8 mouse cellular contexts compared by ENCODE assay signal in genomic region chr3:95135433-95136052, GRCm38 (mm10). TPM values are rescaled to one million over a fixed set of nuclear protein-coding genes. Genes with fewer than 3 reads are reported as not detected.
A peak's percentile ranks its signal among the peaks of the same experiment; 100 is the strongest.
DNase-seq lines count a peak whose midpoint lies in the region; ATAC-seq and TF ChIP-seq lines count a peak whose summit lies in the region.

No protein-coding gene starts in this region.

- ATAC-seq in CD4-positive, CD25-positive, alpha-beta regulatory T cell, adult 4 months, result peak; percentile 76
- ATAC-seq in hindbrain, embryonic 11.5 days (ENCODE audit: low FRiP score), result no peak

- H3K9ac ChIP-seq in hindbrain, embryonic 11.5 days (ENCODE audit: low read depth, low read length), result no peak overlapping the region

- TF ChIP-seq POLR2A in cerebellum, adult 2 months (IDR thresholded peaks at IDR 0.05; ENCODE audit: borderline replicate concordance, insufficient read depth, low read length), result no peak

- H3K9me3 ChIP-seq in hindbrain, embryonic 11.5 days (ENCODE audit: control insufficient read depth, low read length), result no peaks in the 10 kb centered on the region
- H3K9me3 ChIP-seq in megakaryocyte, embryonic 14.5 days, result no peaks in the 10 kb centered on the region

- H3K36me3 ChIP-seq in hindbrain, embryonic 11.5 days (ENCODE audit: control insufficient read depth, insufficient read depth, low read length), result no peaks in the 10 kb centered on the region
- peaks cover 53% of the 10 kb centered on the region for H3K36me3 ChIP-seq in megakaryocyte, embryonic 14.5 days (replicated peaks; ENCODE audit: low read length)

- WGBS in cerebellum, adult 2 months, result 75% methylated on average over 7 of the region's 7 CpGs
- 88% methylated on average over 7 of the region's 7 CpGs for WGBS in hindbrain, embryonic 11.5 days

- H3K27ac ChIP-seq in cerebellum, adult 2 months (ENCODE audit: insufficient read depth, low read length), result no peak overlapping the region
- H3K27ac ChIP-seq in hindbrain, embryonic 11.5 days (ENCODE audit: low read depth, low read length), result no peak overlapping the region

- H3K4me3 ChIP-seq in cerebellum, adult 2 months (replicated peaks; ENCODE audit: insufficient read depth, low read depth, low read length), result peak overlapping the region; percentile 13
- H3K4me3 ChIP-seq in hindbrain, embryonic 11.5 days (ENCODE audit: low read depth, low read length), result no peak overlapping the region
- H3K4me3 ChIP-seq in megakaryocyte, embryonic 14.5 days (replicated peaks), result peak overlapping the region; percentile 92

- no peaks in the 10 kb centered on the region for H3K27me3 ChIP-seq in cerebellum, adult 2 months (ENCODE audit: control insufficient read depth, insufficient read depth, low read length)
- no peaks in the 10 kb centered on the region for H3K27me3 ChIP-seq in hindbrain, embryonic 11.5 days (ENCODE audit: control insufficient read depth, insufficient read depth, low read length)
- no peaks in the 10 kb centered on the region for H3K27me3 ChIP-seq in megakaryocyte, embryonic 14.5 days (replicated peaks)

- peak overlapping the region; percentile 44; the same call in 1 of the 2 replicates for H3K4me2 ChIP-seq in hindbrain, embryonic 11.5 days (replicated peaks; ENCODE audit: low read depth, low read length)

- no peak for TF ChIP-seq CTCF in cerebellum, adult 2 months (IDR thresholded peaks at IDR 0.05; ENCODE audit: borderline replicate concordance, insufficient read depth, low read depth, low read length)

- H3K4me1 ChIP-seq in cerebellum, adult 2 months (ENCODE audit: control insufficient read depth, insufficient read depth, low read length), result peaks cover 2% of the 10 kb centered on the region; the same call in 1 of the 2 replicates
- no peaks in the 10 kb centered on the region; the same call in 1 of the 2 replicates for H3K4me1 ChIP-seq in hindbrain, embryonic 11.5 days (replicated peaks; ENCODE audit: control insufficient read depth, insufficient read depth, low read length)
- H3K4me1 ChIP-seq in megakaryocyte, embryonic 14.5 days, result peaks cover 50% of the 10 kb centered on the region

- no peak for DNase-seq in cerebellum, adult 2 months
- no peak for DNase-seq in cerebellum, postnatal 4 days (ENCODE audit: low spot score in 2 of 2)
- DNase-seq in hindbrain, embryonic 11.5 days (ENCODE audit: low spot score), result no peak
- no peak for DNase-seq in frontal cortex, adult 2 months (ENCODE audit: extremely low spot score in 1 of 2, low spot score in 1 of 2)
- DNase-seq in adrenal gland, postnatal 4 days (ENCODE audit: low spot score in 2 of 2), result no peak
- DNase-seq in left cerebral cortex, adult 8-10 months (ENCODE audit: low spot score in 2 of 2), result no peak

RNA-seq across cellular contexts. Expression of gene Lysmd1, which starts 1.7 kb away (rescaled TPM):
- 31.8 and 34.9 TPM in 2 replicates for polyA plus RNA-seq in cerebellum, adult 2 months (2012; rRNA removed)
- 10 to 100 TPM; 25.4 to 43.9 TPM for polyA plus RNA-seq in CD4-positive, CD25-positive, alpha-beta regulatory T cell, adult 4 months (2017; shearing (Covaris generic))
- 12.5 and 19.3 TPM in 2 replicates for polyA plus RNA-seq in hindbrain, embryonic 11.5 days (2014; fragmentation: Nextera tagmentation; extraction: Ambion mirVana)
- 3.8 and 5.1 TPM in 2 replicates for polyA plus RNA-seq in megakaryocyte, embryonic 14.5 days (2012; ENCODE audit: insufficient read depth, low replicate concordance)
- polyA plus RNA-seq in frontal cortex, adult 2 months (2012; rRNA removed), result 20.2 and 21.2 TPM in 2 replicates
- total RNA-seq in adrenal gland, postnatal 4 days (2021), result 10 to 100 TPM; 10.7 to 11.5 TPM
- 10 to 100 TPM; 12.8 to 17.7 (median 15.5) TPM for total RNA-seq in left cerebral cortex, adult 8-10 months (2022)

RNA-seq across cellular contexts. Expression of gene Scnm1, which starts 1.7 kb away (rescaled TPM):
- polyA plus RNA-seq in cerebellum, adult 2 months (2012; rRNA removed), result 134 and 139 TPM in 2 replicates
- polyA plus RNA-seq in CD4-positive, CD25-positive, alpha-beta regulatory T cell, adult 4 months (2017; shearing (Covaris generic)), result 100 to 1,000 TPM; 110 TPM
- 83.2 and 84.9 TPM in 2 replicates for polyA plus RNA-seq in hindbrain, embryonic 11.5 days (2014; fragmentation: Nextera tagmentation; extraction: Ambion mirVana)
- 5.8 and 7.2 TPM in 2 replicates for polyA plus RNA-seq in megakaryocyte, embryonic 14.5 days (2012; ENCODE audit: insufficient read depth, low replicate concordance)
- 118 and 124 TPM in 2 replicates for polyA plus RNA-seq in frontal cortex, adult 2 months (2012; rRNA removed)
- 10 to 100 TPM; 53.4 to 53.9 TPM for total RNA-seq in adrenal gland, postnatal 4 days (2021)
- 10 to 100 TPM; 49.3 to 55.8 (median 50.5) TPM for total RNA-seq in left cerebral cortex, adult 8-10 months (2022)

RNA-seq across cellular contexts. Expression of gene Tnfaip8l2, which starts 6.6 kb away (rescaled TPM):
- polyA plus RNA-seq in cerebellum, adult 2 months (2012; rRNA removed), result 1.3 and 2.0 TPM in 2 replicates
- 100 to 1,000 TPM; 238 to 312 TPM for polyA plus RNA-seq in CD4-positive, CD25-positive, alpha-beta regulatory T cell, adult 4 months (2017; shearing (Covaris generic))
- 1.7 and 2.1 TPM in 2 replicates for polyA plus RNA-seq in hindbrain, embryonic 11.5 days (2014; fragmentation: Nextera tagmentation; extraction: Ambion mirVana)
- polyA plus RNA-seq in megakaryocyte, embryonic 14.5 days (2012; ENCODE audit: insufficient read depth, low replicate concordance), result 34.2 TPM in 1 of 2 replicates, not detected in the other
- 4.0 and 5.9 TPM in 2 replicates for polyA plus RNA-seq in frontal cortex, adult 2 months (2012; rRNA removed)
- total RNA-seq in adrenal gland, postnatal 4 days (2021), result 1 to 10 TPM; 2.9 to 3.4 TPM
- total RNA-seq in left cerebral cortex, adult 8-10 months (2022), result 1 to 10 TPM; 2.3 to 6.7 (median 4.3) TPM

RNA-seq across cellular contexts. Expression of gene Tmod4, which starts 11.3 kb away (rescaled TPM):
- polyA plus RNA-seq in cerebellum, adult 2 months (2012; rRNA removed), result 1.0 and 1.2 TPM in 2 replicates
- polyA plus RNA-seq in CD4-positive, CD25-positive, alpha-beta regulatory T cell, adult 4 months (2017; shearing (Covaris generic)), result 1 to 10 TPM; 2.5 TPM
- 0.68 and 1.1 TPM in 2 replicates for polyA plus RNA-seq in hindbrain, embryonic 11.5 days (2014; fragmentation: Nextera tagmentation; extraction: Ambion mirVana)
- not detected in 2 replicates for polyA plus RNA-seq in megakaryocyte, embryonic 14.5 days (2012; ENCODE audit: insufficient read depth, low replicate concordance)
- polyA plus RNA-seq in frontal cortex, adult 2 months (2012; rRNA removed), result 0.98 and 2.4 TPM in 2 replicates
- total RNA-seq in adrenal gland, postnatal 4 days (2021), result 1 to 10 TPM; 3.7 to 7.8 TPM
- total RNA-seq in left cerebral cortex, adult 8-10 months (2022), result under 1 TPM in 2 of 4 experiments, not detected in 2; 0.51 to 0.62 TPM

RNA-seq across cellular contexts. Expression of gene Sema6c, which starts 24.7 kb away (rescaled TPM):
- 40.5 and 42.9 TPM in 2 replicates for polyA plus RNA-seq in cerebellum, adult 2 months (2012; rRNA removed)
- polyA plus RNA-seq in CD4-positive, CD25-positive, alpha-beta regulatory T cell, adult 4 months (2017; shearing (Covaris generic)), result under 1 TPM in 1 of 2 experiments, not detected in 1; 0.08 TPM
- polyA plus RNA-seq in hindbrain, embryonic 11.5 days (2014; fragmentation: Nextera tagmentation; extraction: Ambion mirVana), result 22.6 and 27.0 TPM in 2 replicates
- polyA plus RNA-seq in megakaryocyte, embryonic 14.5 days (2012; ENCODE audit: insufficient read depth, low replicate concordance), result 1.2 and 4.0 TPM in 2 replicates
- polyA plus RNA-seq in frontal cortex, adult 2 months (2012; rRNA removed), result 34.6 and 35.8 TPM in 2 replicates
- 10 to 100 TPM; 15.3 to 15.4 TPM for total RNA-seq in adrenal gland, postnatal 4 days (2021)
- total RNA-seq in left cerebral cortex, adult 8-10 months (2022), result 10 to 100 TPM; 22.8 to 27.3 (median 24.9) TPM

Comparison
In these comparisons a context has a peak if more than half of its experiments do, and no peak if none do; other contexts are left out.
1. RNA of gene Scnm1, which starts 1.7 kb away (polyA plus RNA-seq): 134 to 139 TPM in cerebellum, adult 2 months, 118 to 124 TPM in frontal cortex, adult 2 months, 110 TPM in CD4-positive, CD25-positive, alpha-beta regulatory T cell, adult 4 months and 83.2 to 84.9 TPM in hindbrain, embryonic 11.5 days; 5.8 to 7.2 TPM in megakaryocyte, embryonic 14.5 days; every median in the first group is over 10 times any median in the second.